Mouse (Mus musculus): ENCODE data around the gene Mup19.
"Not testable (repeated sequence)": the region's sequence is repeated elsewhere in the genome, so short reads cannot be mapped to it uniquely, and the experiment has no call there.

Mup19 gene

GRCm38 (mm10) chr4:61782169-61782568 lies at the start of gene Mup19:
Mup19 (minus strand) TSS chr4:61782269.
- DNase-seq (ENCODE audit: low spot score in 2 of 2): not testable (repeated sequence)

GRCm38 (mm10) chr4:61829211-61829610 lies 47.1 kb upstream of the Mup19 start:
- DNase-seq (ENCODE audit: low spot score in 2 of 2): no peak

GRCm38 (mm10) chr4:61823185-61823584 lies 41.1 kb upstream of the Mup19 start:
- no peak for DNase-seq (ENCODE audit: low spot score in 2 of 2)

GRCm38 (mm10) chr4:61822541-61822940 lies 40.5 kb upstream of the Mup19 start:
- not testable (repeated sequence) for DNase-seq (ENCODE audit: low spot score in 2 of 2)

- DNase-seq (ENCODE audit: low spot score in 2 of 2): no peak
Observed at GRCm38 (mm10) chr4:61815602-61816001, 33.5 kb upstream of the Mup19 start.

- DNase-seq (ENCODE audit: low spot score in 2 of 2): no peak
Observed at GRCm38 (mm10) chr4:61813435-61813834, 31.4 kb upstream of the Mup19 start.

- peak; percentile 27 to 53 for DNase-seq (ENCODE audit: low spot score in 2 of 2)
Observed at GRCm38 (mm10) chr4:61811193-61811592, 29.1 kb upstream of the Mup19 start.

GRCm38 (mm10) chr4:61808926-61809325 lies 26.9 kb upstream of the Mup19 start:
- not testable (repeated sequence) for DNase-seq (ENCODE audit: low spot score in 2 of 2)

- not testable (repeated sequence) for DNase-seq (ENCODE audit: low spot score in 2 of 2)
Observed at GRCm38 (mm10) chr4:61789699-61790098, 7.6 kb upstream of the Mup19 start.

- DNase-seq (ENCODE audit: low spot score in 2 of 2): not testable (repeated sequence)
Observed at GRCm38 (mm10) chr4:61784231-61784630, 2.2 kb upstream of the Mup19 start.

Measured in frontal cortex, postnatal 36 days (tissue).